Mouse (Mus musculus): ENCODE data around the gene Adam4.
"Not testable (repeated sequence)": the region's sequence is repeated elsewhere in the genome, so short reads cannot be mapped to it uniquely, and the experiment has no call there.

GRCm38 (mm10) chr12:81438985-81439384, 17.2 kb upstream of the Adam4 start:
- TF ChIP-seq CTCF (IDR thresholded peaks at IDR 0.05; ENCODE audit: borderline replicate concordance, insufficient read depth, low read depth, low read length); POLR2A (IDR thresholded peaks at IDR 0.05; ENCODE audit: borderline replicate concordance, insufficient read depth, low read length): not testable (repeated sequence)

Measured in cerebellum, adult 2 months (tissue).